Mouse (Mus musculus): ENCODE results near the gene Pde2a.

- TF ChIP-seq POLR2A (IDR thresholded peaks at IDR 0.05; ENCODE audit: borderline replicate concordance, extremely low read depth, insufficient read depth, insufficient read length, poor library complexity, severe bottlenecking) = no peak
- no peak for TF ChIP-seq CTCF (IDR thresholded peaks at IDR 0.05; ENCODE audit: borderline replicate concordance, extremely low read depth, insufficient read depth, insufficient read length)
Observed at GRCm38 (mm10) chr7:101459305-101459813, 37.9 kb downstream of the Pde2a start.
